Mouse (Mus musculus): ENCODE measurements around the gene Meltf. TPM values are rescaled to one million over a fixed set of nuclear protein-coding genes. Genes with fewer than 3 reads are reported as not detected.
A peak's percentile ranks its signal among the peaks of the same experiment; 100 is the strongest.

The Meltf gene
- polyA plus RNA-seq (2014; fragmentation: Nextera tagmentation; extraction: Ambion mirVana), result 0.10 TPM in 1 of 2 replicates, not detected in the other

GRCm38 (mm10) chr16:31878573-31879257 is at the start of gene Meltf:
Gene Meltf (plus strand): TSS chr16:31878810.
- H3K9ac ChIP-seq (ENCODE audit: low read length), result no peak within 1 kb of the TSS
- no peaks in the 10 kb centered on the region for H3K36me3 ChIP-seq (ENCODE audit: control insufficient read depth, insufficient read depth, low read length)
- H3K4me3 ChIP-seq (ENCODE audit: low read depth, low read length), result no peak within 1 kb of the TSS
- WGBS, result 35% methylated on average over 21 of the region's 21 CpGs
- H3K27me3 ChIP-seq (ENCODE audit: control insufficient read depth, insufficient read depth, low read length), result no peaks in the 10 kb centered on the region
- DNase-seq (ENCODE audit: low spot score, missing footprints), result peak; percentile 96
- H3K4me1 ChIP-seq (ENCODE audit: control insufficient read depth, insufficient read depth, low read length), result no peaks in the 10 kb centered on the region
- ATAC-seq (ENCODE audit: low FRiP score), result peak; percentile 73; the same call in 1 of the 2 replicates
- no peak within 1 kb of the TSS for H3K27ac ChIP-seq (ENCODE audit: low read depth, low read length)
- H3K9me3 ChIP-seq (ENCODE audit: control insufficient read depth, low read length), result no peaks in the 10 kb centered on the region
- H3K4me2 ChIP-seq, result no peak within 1 kb of the TSS

- DNase-seq (ENCODE audit: low spot score, missing footprints) (no peak), ATAC-seq (ENCODE audit: low FRiP score) (no peak)
- Histone ChIP-seq H3K4me1 (ENCODE audit: control insufficient read depth, insufficient read depth, low read length) (no peaks in the 10 kb centered on the region), H3K36me3 (ENCODE audit: control insufficient read depth, insufficient read depth, low read length) (no peaks in the 10 kb centered on the region), H3K27me3 (ENCODE audit: control insufficient read depth, insufficient read depth, low read length) (no peaks in the 10 kb centered on the region), H3K9me3 (ENCODE audit: control insufficient read depth, low read length) (no peaks in the 10 kb centered on the region), H3K9ac (ENCODE audit: low read length) (no peak overlapping the region), H3K4me2 (no peak overlapping the region), H3K4me3 (ENCODE audit: low read depth, low read length) (no peak overlapping the region), H3K27ac (ENCODE audit: low read depth, low read length) (no peak overlapping the region)
- WGBS, result 95% methylated on average over 4 of the region's 4 CpGs
Observed at GRCm38 (mm10) chr16:31830726-31831125, 47.9 kb upstream of the Meltf start.

- Histone ChIP-seq H3K27me3 (ENCODE audit: control insufficient read depth, insufficient read depth, low read length) (no peaks in the 10 kb centered on the region), H3K27ac (ENCODE audit: low read depth, low read length) (no peak overlapping the region), H3K4me2 (no peak overlapping the region), H3K4me1 (ENCODE audit: control insufficient read depth, insufficient read depth, low read length) (no peaks in the 10 kb centered on the region), H3K4me3 (ENCODE audit: low read depth, low read length) (no peak overlapping the region), H3K9me3 (ENCODE audit: control insufficient read depth, low read length) (no peaks in the 10 kb centered on the region), H3K9ac (ENCODE audit: low read length) (no peak overlapping the region), H3K36me3 (ENCODE audit: control insufficient read depth, insufficient read depth, low read length) (no peaks in the 10 kb centered on the region)
- WGBS, result 94% methylated on average over 10 of the region's 10 CpGs
- ATAC-seq (ENCODE audit: low FRiP score) (no peak), DNase-seq (ENCODE audit: low spot score, missing footprints) (no peak)
Observed at GRCm38 (mm10) chr16:31832630-31833422, 45.8 kb upstream of the Meltf start.

- no peak overlapping the region for H3K4me3 ChIP-seq (ENCODE audit: low read depth, low read length)
- ATAC-seq (ENCODE audit: low FRiP score) (no peak), DNase-seq (ENCODE audit: low spot score, missing footprints) (no peak)
- no peak overlapping the region for H3K4me2 ChIP-seq
- H3K4me1 ChIP-seq (ENCODE audit: control insufficient read depth, insufficient read depth, low read length), result no peaks in the 10 kb centered on the region
- WGBS, result 73% methylated on average over 7 of the region's 7 CpGs
- H3K9ac ChIP-seq (ENCODE audit: low read length), result no peak overlapping the region
- no peaks in the 10 kb centered on the region for H3K36me3 ChIP-seq (ENCODE audit: control insufficient read depth, insufficient read depth, low read length)
- H3K9me3 ChIP-seq (ENCODE audit: control insufficient read depth, low read length), result no peaks in the 10 kb centered on the region
- H3K27ac ChIP-seq (ENCODE audit: low read depth, low read length), result no peak overlapping the region
- no peaks in the 10 kb centered on the region for H3K27me3 ChIP-seq (ENCODE audit: control insufficient read depth, insufficient read depth, low read length)
Observed at GRCm38 (mm10) chr16:31834011-31834584, 44.5 kb upstream of the Meltf start.

- H3K27ac ChIP-seq (ENCODE audit: low read depth, low read length), result no peak overlapping the region
- H3K4me2 ChIP-seq, result no peak overlapping the region
- WGBS, result 87% methylated on average over 2 of the region's 2 CpGs
- no peaks in the 10 kb centered on the region for H3K9me3 ChIP-seq (ENCODE audit: control insufficient read depth, low read length)
- H3K4me3 ChIP-seq (ENCODE audit: low read depth, low read length), result no peak overlapping the region
- no peaks in the 10 kb centered on the region for H3K27me3 ChIP-seq (ENCODE audit: control insufficient read depth, insufficient read depth, low read length)
- H3K36me3 ChIP-seq (ENCODE audit: control insufficient read depth, insufficient read depth, low read length), result no peaks in the 10 kb centered on the region
- no peak overlapping the region for H3K9ac ChIP-seq (ENCODE audit: low read length)
- ATAC-seq (ENCODE audit: low FRiP score), result no peak
- DNase-seq (ENCODE audit: low spot score, missing footprints), result no peak
- no peaks in the 10 kb centered on the region for H3K4me1 ChIP-seq (ENCODE audit: control insufficient read depth, insufficient read depth, low read length)
Observed at GRCm38 (mm10) chr16:31834662-31835318, 43.8 kb upstream of the Meltf start.

- DNase-seq (ENCODE audit: low spot score, missing footprints) (no peak), ATAC-seq (ENCODE audit: low FRiP score) (no peak)
- Histone ChIP-seq H3K9me3 (ENCODE audit: control insufficient read depth, low read length) (no peaks in the 10 kb centered on the region), H3K9ac (ENCODE audit: low read length) (no peak overlapping the region), H3K27ac (ENCODE audit: low read depth, low read length) (no peak overlapping the region), H3K4me2 (no peak overlapping the region), H3K27me3 (ENCODE audit: control insufficient read depth, insufficient read depth, low read length) (no peaks in the 10 kb centered on the region), H3K4me1 (ENCODE audit: control insufficient read depth, insufficient read depth, low read length) (no peaks in the 10 kb centered on the region), H3K4me3 (ENCODE audit: low read depth, low read length) (no peak overlapping the region), H3K36me3 (ENCODE audit: control insufficient read depth, insufficient read depth, low read length) (no peaks in the 10 kb centered on the region)
- WGBS, result 87% methylated on average over 3 of the region's 3 CpGs
Observed at GRCm38 (mm10) chr16:31837362-31837761, 41.2 kb upstream of the Meltf start.

- no peak overlapping the region for H3K4me3 ChIP-seq (ENCODE audit: low read depth, low read length)
- no peaks in the 10 kb centered on the region for H3K4me1 ChIP-seq (ENCODE audit: control insufficient read depth, insufficient read depth, low read length)
- no peak overlapping the region for H3K27ac ChIP-seq (ENCODE audit: low read depth, low read length)
- H3K36me3 ChIP-seq (ENCODE audit: control insufficient read depth, insufficient read depth, low read length), result no peaks in the 10 kb centered on the region
- ATAC-seq (ENCODE audit: low FRiP score) (no peak), DNase-seq (ENCODE audit: low spot score, missing footprints) (no peak)
- H3K9me3 ChIP-seq (ENCODE audit: control insufficient read depth, low read length), result no peaks in the 10 kb centered on the region
- no peaks in the 10 kb centered on the region for H3K27me3 ChIP-seq (ENCODE audit: control insufficient read depth, insufficient read depth, low read length)
- 96% methylated on average over 3 of the region's 3 CpGs for WGBS
- H3K9ac ChIP-seq (ENCODE audit: low read length), result no peak overlapping the region
- H3K4me2 ChIP-seq, result no peak overlapping the region
Observed at GRCm38 (mm10) chr16:31844246-31844645, 34.4 kb upstream of the Meltf start.

- H3K4me2 ChIP-seq, result no peak overlapping the region
- no peak for DNase-seq (ENCODE audit: low spot score, missing footprints)
- ATAC-seq (ENCODE audit: low FRiP score), result no peak
- H3K27me3 ChIP-seq (ENCODE audit: control insufficient read depth, insufficient read depth, low read length), result no peaks in the 10 kb centered on the region
- no peaks in the 10 kb centered on the region for H3K9me3 ChIP-seq (ENCODE audit: control insufficient read depth, low read length)
- no peak overlapping the region for H3K4me3 ChIP-seq (ENCODE audit: low read depth, low read length)
- H3K36me3 ChIP-seq (ENCODE audit: control insufficient read depth, insufficient read depth, low read length), result no peaks in the 10 kb centered on the region
- 75% methylated on average over 10 of the region's 10 CpGs for WGBS
- no peak overlapping the region for H3K9ac ChIP-seq (ENCODE audit: low read length)
- H3K4me1 ChIP-seq (ENCODE audit: control insufficient read depth, insufficient read depth, low read length), result no peaks in the 10 kb centered on the region
- no peak overlapping the region for H3K27ac ChIP-seq (ENCODE audit: low read depth, low read length)
Observed at GRCm38 (mm10) chr16:31846763-31847162, 31.8 kb upstream of the Meltf start.

All from midbrain, embryonic 11.5 days (tissue).